Mouse (Mus musculus): ENCODE results near the gene Mogs. TPM values are rescaled to one million over a fixed set of nuclear protein-coding genes. Genes with fewer than 3 reads are reported as not detected.

Mogs gene
- polyA plus RNA-seq, 1 experiment from 2014 or later = 27.2 TPM

- Histone ChIP-seq H3K27ac (replicated peaks) (no peak overlapping the region), H3K4me1 (replicated peaks) (peaks cover 16% of the 10 kb centered on the region), H3K4me2 (no peak overlapping the region), H3K27me3 (peaks cover 19% of the 10 kb centered on the region), H3K4me3 (no peak overlapping the region), H3K9me3 (no peaks in the 10 kb centered on the region), H3K9ac (no peak overlapping the region), H3K36me3 (no peaks in the 10 kb centered on the region)
- no peak for ATAC-seq (ENCODE audit: low FRiP score, low read depth)
- WGBS = 84% methylated on average over 9 of the region's 9 CpGs
Measured at GRCm38 (mm10) chr6:83132176-83132919, 17.1 kb downstream of the Mogs start.

DNA sequence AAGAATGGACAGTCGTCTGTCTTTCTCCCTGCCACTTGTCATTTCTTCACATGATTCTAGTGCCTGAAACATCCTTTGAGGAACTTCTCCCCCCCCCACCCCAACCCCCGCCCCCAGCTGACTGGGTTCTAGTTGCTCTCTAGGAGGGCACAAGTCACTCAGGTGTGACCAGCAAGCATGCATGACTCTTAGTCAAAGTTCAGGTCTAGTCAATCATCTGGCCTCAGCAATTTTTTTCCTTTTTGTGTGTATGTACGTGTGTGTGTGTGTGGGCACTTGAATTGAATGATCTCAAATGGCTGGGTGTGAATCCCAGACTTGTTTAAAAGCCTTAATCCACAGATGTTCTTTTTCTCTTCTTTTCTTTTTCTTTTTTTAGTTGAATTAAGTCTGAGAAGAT lies 18.9 kb downstream of the Mogs start:
- Histone ChIP-seq H3K27me3 (peaks cover 19% of the 10 kb centered on the region), H3K9me3 (no peaks in the 10 kb centered on the region), H3K4me1 (replicated peaks) (peaks cover 32% of the 10 kb centered on the region), H3K4me3 (no peak overlapping the region), H3K4me2 (no peak overlapping the region), H3K9ac (no peak overlapping the region), H3K36me3 (no peaks in the 10 kb centered on the region), H3K27ac (replicated peaks) (no peak overlapping the region)
- 72% methylated on average over 3 of the region's 3 CpGs for WGBS
- ATAC-seq (ENCODE audit: low FRiP score, low read depth) = no peak

- peak within 1 kb of the TSS; percentile 31; the same call in 1 of the 2 replicates for H3K9ac ChIP-seq
- no peaks in the 10 kb centered on the region for H3K36me3 ChIP-seq
- ATAC-seq (ENCODE audit: low FRiP score, low read depth) = no peak
- peaks cover 32% of the 10 kb centered on the region for H3K4me1 ChIP-seq (replicated peaks)
- WGBS = 64% methylated on average over 7 of the region's 7 CpGs
- peak within 1 kb of the TSS; percentile 52 for H3K4me2 ChIP-seq
- no peaks in the 10 kb centered on the region for H3K9me3 ChIP-seq
- H3K27me3 ChIP-seq = peaks cover 19% of the 10 kb centered on the region
- peak within 1 kb of the TSS; percentile 19 for H3K4me3 ChIP-seq
- peak within 1 kb of the TSS; percentile 89; the same call in 1 of the 2 replicates for H3K27ac ChIP-seq (replicated peaks)
Measured at GRCm38 (mm10) chr6:83134951-83135513, 19.7 kb downstream of the Mogs start, which contains the start of gene Rtkn. Gene Rtkn (plus strand): TSS chr6:83135463.

DNA sequence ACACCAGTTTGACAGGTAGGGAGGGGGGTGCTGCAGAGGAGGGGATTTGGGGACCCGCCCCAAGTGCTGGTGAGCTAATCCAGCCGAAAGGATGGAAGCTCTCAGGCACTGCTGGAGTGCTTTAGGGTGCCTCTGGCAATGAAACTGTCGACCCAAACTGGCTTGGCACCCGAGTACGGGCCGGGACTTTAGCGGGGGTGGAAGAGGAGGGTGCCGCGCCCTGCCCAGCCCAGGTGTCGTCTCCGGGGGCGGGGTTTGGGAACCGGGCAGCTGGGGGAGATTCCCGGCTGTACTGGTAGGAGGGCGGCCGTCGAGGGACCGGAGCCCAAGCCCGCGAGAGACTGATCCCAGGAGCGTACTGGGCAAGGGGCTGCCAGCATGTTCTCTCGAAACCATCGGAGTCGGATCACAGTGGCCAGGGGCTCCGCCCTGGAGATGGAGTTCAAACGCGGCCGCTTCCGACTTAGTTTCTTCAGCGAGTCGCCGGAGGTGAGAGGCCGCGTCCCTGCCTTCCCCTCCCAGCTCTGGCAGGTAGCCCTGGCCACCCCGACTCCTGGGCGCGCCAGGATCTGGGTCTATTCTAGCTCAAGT lies 20.4 kb downstream of the Mogs start:
- no peaks in the 10 kb centered on the region for H3K36me3 ChIP-seq
- peak overlapping the region; percentile 19 for H3K4me3 ChIP-seq
- ATAC-seq (ENCODE audit: low FRiP score, low read depth) = no peak
- no peaks in the 10 kb centered on the region for H3K9me3 ChIP-seq
- no peak overlapping the region for H3K27ac ChIP-seq (replicated peaks)
- peak overlapping the region; percentile 52 for H3K4me2 ChIP-seq
- WGBS = 6% methylated on average over 37 of the region's 37 CpGs
- no peak overlapping the region; the same call in 1 of the 2 replicates for H3K9ac ChIP-seq
- peaks cover 32% of the 10 kb centered on the region for H3K4me1 ChIP-seq (replicated peaks)
- H3K27me3 ChIP-seq = peaks cover 19% of the 10 kb centered on the region

GRCm38 (mm10) chr6:83136291-83136880 lies 21.1 kb downstream of the Mogs start:
- Histone ChIP-seq H3K4me3 (peak overlapping the region; percentile 34), H3K36me3 (no peaks in the 10 kb centered on the region), H3K9me3 (no peaks in the 10 kb centered on the region), H3K9ac (peak overlapping the region; percentile 31), H3K27me3 (peaks cover 19% of the 10 kb centered on the region), H3K4me1 (replicated peaks) (peaks cover 32% of the 10 kb centered on the region), H3K4me2 (peak overlapping the region; percentile 52), H3K27ac (replicated peaks) (peak overlapping the region; percentile 89)
- WGBS = 14% methylated on average over 5 of the region's 5 CpGs
- no peak for ATAC-seq (ENCODE audit: low FRiP score, low read depth)

DNA sequence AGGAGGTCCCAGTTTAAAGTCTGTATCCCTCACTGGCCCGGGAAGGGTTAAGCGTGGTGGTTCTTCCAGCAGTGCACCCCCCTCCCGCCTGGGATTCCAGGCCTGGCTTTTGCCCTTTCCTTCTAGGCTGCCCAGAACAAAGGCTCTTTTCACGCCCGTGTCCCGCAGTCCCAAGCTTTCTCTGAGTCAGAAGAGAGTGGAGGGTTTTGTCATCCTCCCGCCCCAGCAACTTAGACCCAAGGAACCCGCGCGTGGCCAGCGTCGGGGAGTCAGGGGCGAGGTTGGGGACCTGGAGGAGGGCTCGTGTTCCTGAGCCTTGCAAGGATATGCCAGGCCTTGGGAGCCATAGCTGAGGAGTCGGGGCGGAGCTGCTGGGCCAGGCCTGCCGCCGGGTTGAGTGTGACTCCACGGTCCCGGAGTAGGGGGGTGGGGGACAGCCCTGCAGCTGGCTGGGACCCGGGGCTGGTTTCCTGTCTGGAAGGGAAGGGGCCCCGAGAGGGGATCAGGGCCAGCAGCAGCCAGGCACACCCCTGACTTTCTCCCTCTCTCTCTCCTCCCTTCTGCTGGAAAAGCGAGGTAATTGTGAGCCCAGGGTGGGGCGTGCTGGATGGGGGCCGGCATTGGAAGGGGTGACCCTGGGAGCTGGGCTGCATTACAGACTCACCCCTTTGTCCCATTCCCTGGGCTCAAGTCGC lies 21.7 kb downstream of the Mogs start:
- H3K27ac ChIP-seq (replicated peaks) = peak overlapping the region; percentile 89
- H3K4me3 ChIP-seq = peak overlapping the region; percentile 34
- H3K9me3 ChIP-seq = no peaks in the 10 kb centered on the region
- WGBS = 2% methylated on average over 20 of the region's 26 CpGs
- H3K9ac ChIP-seq = peak overlapping the region; percentile 31
- peak overlapping the region; percentile 52 for H3K4me2 ChIP-seq
- peaks cover 37% of the 10 kb centered on the region for H3K4me1 ChIP-seq (replicated peaks)
- H3K36me3 ChIP-seq = no peaks in the 10 kb centered on the region
- H3K27me3 ChIP-seq = peaks cover 19% of the 10 kb centered on the region
- peak; percentile 72; the same call in 1 of the 2 replicates for ATAC-seq (ENCODE audit: low FRiP score, low read depth)

- H3K9ac ChIP-seq = peak overlapping the region; percentile 31
- peaks cover 19% of the 10 kb centered on the region for H3K27me3 ChIP-seq
- peak overlapping the region; percentile 52 for H3K4me2 ChIP-seq
- peaks cover 42% of the 10 kb centered on the region for H3K4me1 ChIP-seq (replicated peaks)
- no peaks in the 10 kb centered on the region for H3K36me3 ChIP-seq
- peak overlapping the region; percentile 34 for H3K4me3 ChIP-seq
- peak overlapping the region; percentile 89 for H3K27ac ChIP-seq (replicated peaks)
- H3K9me3 ChIP-seq = no peaks in the 10 kb centered on the region
- peak; percentile 6; the same call in 1 of the 2 replicates for ATAC-seq (ENCODE audit: low FRiP score, low read depth)
- WGBS = 1% methylated on average over 12 of the region's 12 CpGs
Measured at GRCm38 (mm10) chr6:83137576-83137950, 22.3 kb downstream of the Mogs start.

DNA sequence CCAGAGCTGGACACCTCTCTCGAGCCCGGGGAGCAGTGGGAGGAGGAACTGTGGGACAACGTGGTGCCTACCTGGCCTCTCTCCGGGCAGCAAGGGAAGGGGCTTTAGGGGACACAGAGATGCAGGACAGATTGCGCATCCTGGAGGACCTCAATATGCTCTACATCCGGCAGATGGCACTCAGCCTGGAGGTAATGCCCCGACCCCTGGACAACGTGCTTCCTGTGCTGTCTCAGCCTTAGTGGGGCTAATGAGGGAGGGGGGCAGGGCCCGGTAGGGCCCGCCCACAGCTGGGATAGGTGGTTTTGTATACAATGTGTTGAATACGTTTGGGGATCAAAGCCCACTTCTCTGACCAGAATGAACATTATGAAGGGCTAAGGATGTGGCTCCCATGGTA lies 22.8 kb downstream of the Mogs start:
- H3K27me3 ChIP-seq = peaks cover 19% of the 10 kb centered on the region
- peak overlapping the region; percentile 34 for H3K4me3 ChIP-seq
- no peaks in the 10 kb centered on the region for H3K9me3 ChIP-seq
- H3K36me3 ChIP-seq = no peaks in the 10 kb centered on the region
- H3K27ac ChIP-seq (replicated peaks) = peak overlapping the region; percentile 89
- 2% methylated on average over 11 of the region's 11 CpGs for WGBS
- peaks cover 47% of the 10 kb centered on the region for H3K4me1 ChIP-seq (replicated peaks)
- peak; percentile 7; the same call in 1 of the 2 replicates for ATAC-seq (ENCODE audit: low FRiP score, low read depth)
- peak overlapping the region; percentile 31 for H3K9ac ChIP-seq
- H3K4me2 ChIP-seq = peak overlapping the region; percentile 52

DNA sequence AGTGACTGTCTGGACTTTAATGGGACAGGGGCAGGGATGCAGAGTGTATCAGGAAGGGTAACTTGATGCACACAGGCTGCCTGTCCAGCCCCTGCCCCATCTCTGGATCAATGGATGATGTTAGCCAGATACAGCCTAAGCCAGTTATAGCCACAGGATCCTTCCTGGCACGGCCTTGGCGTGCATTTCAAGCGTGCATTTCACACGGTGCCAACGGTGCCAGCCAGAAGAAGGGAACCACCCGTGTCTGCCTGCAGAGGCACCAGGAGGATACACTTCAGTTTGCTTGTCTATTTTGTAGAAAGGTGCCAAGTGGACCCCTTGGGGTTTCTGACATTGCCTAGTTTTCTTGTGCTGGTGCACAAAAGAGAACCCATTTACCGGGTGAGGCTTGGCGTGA lies 24.7 kb downstream of the Mogs start:
- Histone ChIP-seq H3K27me3 (peaks cover 16% of the 10 kb centered on the region), H3K4me2 (no peak overlapping the region), H3K4me3 (no peak overlapping the region), H3K9me3 (no peaks in the 10 kb centered on the region), H3K4me1 (replicated peaks) (peaks cover 48% of the 10 kb centered on the region), H3K9ac (no peak overlapping the region), H3K27ac (replicated peaks) (no peak overlapping the region), H3K36me3 (no peaks in the 10 kb centered on the region)
- no peak for ATAC-seq (ENCODE audit: low FRiP score, low read depth)
- WGBS = 78% methylated on average over 8 of the region's 8 CpGs

DNA sequence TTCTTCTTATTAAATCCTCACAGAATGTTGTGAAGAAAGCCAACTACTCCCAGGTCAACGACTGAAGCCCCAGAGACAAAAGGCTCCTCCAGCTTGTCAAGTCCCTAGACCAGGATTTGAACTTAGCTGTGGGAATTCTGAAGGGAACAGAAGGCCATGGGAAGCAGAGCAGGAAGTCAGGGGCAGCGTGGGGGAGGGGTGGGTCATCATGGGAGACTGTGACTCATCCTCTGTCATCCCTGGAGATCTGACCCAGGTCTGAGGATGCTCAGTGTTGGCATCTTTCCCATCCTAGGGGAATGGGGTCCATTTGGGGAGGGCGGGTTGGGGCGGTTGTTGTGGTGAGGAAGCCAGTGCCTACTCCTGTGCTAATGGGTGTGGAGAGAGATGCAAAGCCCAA lies 26.3 kb downstream of the Mogs start:
- WGBS = 36% methylated on average over 4 of the region's 4 CpGs
- no peak for ATAC-seq (ENCODE audit: low FRiP score, low read depth)
- peak overlapping the region; percentile 38 for H3K4me3 ChIP-seq
- H3K36me3 ChIP-seq = no peaks in the 10 kb centered on the region
- H3K27ac ChIP-seq (replicated peaks) = no peak overlapping the region
- 0 out of 2 replicates have a peak, but pooled peaks cover 4% of the 10 kb centered on the region for H3K27me3 ChIP-seq
- H3K9ac ChIP-seq = no peak overlapping the region
- no peaks in the 10 kb centered on the region for H3K9me3 ChIP-seq
- peaks cover 39% of the 10 kb centered on the region for H3K4me1 ChIP-seq (replicated peaks)
- peak overlapping the region; percentile 84 for H3K4me2 ChIP-seq

DNA sequence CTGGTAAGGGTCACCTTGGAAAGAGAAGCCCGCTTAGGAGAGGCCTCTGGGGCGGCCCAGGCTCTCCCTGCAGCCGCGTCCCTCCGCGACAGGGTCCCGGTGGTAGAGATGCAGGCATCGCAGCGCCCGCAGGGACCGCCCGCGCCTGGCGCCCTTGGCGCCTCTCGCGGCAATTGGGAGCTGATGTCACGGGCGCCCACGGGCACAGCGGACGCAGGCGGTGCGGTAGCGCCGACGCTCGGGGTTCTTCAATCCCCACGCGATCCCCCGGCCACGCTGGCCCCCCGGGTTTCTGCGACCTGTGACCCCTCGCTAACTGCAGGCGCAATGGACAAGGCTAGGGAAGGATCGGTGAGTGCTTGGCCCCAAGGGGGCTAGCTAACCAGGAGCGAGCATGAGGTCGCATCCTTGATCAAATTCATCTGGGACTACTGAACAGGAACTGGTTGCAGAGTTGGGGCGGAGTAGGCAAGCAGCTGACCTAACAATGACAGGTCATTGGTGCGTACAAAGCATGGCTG lies 27.0 kb downstream of the Mogs start:
- ATAC-seq (ENCODE audit: low FRiP score, low read depth) = 0 out of 2 replicates have a peak, but pooled peaks have one; percentile 31
- peak overlapping the region; percentile 57 for H3K9ac ChIP-seq
- no peaks in the 10 kb centered on the region for H3K9me3 ChIP-seq
- H3K27me3 ChIP-seq = no peaks in the 10 kb centered on the region
- 3% methylated on average over 41 of the region's 41 CpGs for WGBS
- peak overlapping the region; percentile 38 for H3K4me3 ChIP-seq
- H3K4me1 ChIP-seq (replicated peaks) = peaks cover 33% of the 10 kb centered on the region
- peak overlapping the region; percentile 84 for H3K4me2 ChIP-seq
- peak overlapping the region; percentile 30; the same call in 1 of the 2 replicates for H3K27ac ChIP-seq (replicated peaks)
- H3K36me3 ChIP-seq = no peaks in the 10 kb centered on the region

Data from hindbrain, embryonic 15.5 days (tissue).